Mouse (Mus musculus) forelimb bud, embryonic 11.5 days (tissue): ENCODE measurements around the gene Smim14.
"Not testable (repeated sequence)": the region's sequence is repeated elsewhere in the genome, so short reads cannot be mapped to it uniquely, and the experiment has no call there.

ENCODE experiments used
- DNase-seq: peaks from one replicate; pipeline ENCODE4 v3.0.0-alpha.2; 2012; ENCODE audit warnings: low read depth, low spot score

Smim14 gene

DNA sequence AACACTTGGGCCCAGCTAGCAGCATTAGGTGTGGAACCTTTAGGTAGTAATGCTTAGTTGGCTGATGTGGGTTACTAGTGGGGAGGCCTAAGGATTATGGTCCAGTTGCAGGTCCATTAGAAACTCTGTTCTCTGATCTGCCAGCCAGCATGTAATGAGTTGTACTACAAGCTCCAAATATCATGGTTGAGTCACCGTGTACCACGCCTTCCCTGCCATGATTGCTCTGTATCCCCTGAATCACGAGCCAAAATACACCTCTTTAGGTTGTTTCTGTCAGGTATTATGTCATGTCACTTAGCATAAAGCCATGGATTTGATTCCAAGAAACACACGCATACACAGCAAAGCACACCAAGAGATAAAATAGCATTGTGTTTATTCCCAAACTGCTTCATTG is 12.2 kb downstream of the Smim14 start:
- DNase-seq, result no peak

DNA sequence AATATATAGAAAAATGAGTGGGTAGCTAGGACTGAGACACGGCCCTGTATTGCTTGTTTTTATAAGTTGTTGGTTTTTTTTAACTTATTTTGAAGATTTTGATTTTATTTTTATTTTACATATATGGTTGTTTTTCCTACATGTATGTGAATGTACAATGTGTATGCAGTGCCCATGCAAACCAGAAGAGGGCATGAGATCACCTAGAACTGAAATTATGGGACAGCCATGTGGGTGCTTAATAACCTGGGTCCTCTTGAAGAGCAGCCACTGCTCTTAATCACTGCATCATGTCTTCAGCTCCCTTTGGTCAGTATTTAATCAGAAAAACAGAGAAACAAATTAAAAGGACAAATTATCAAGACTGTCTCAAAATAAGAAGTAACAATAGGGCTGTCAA is 15.2 kb downstream of the Smim14 start:
- no peak for DNase-seq

DNA sequence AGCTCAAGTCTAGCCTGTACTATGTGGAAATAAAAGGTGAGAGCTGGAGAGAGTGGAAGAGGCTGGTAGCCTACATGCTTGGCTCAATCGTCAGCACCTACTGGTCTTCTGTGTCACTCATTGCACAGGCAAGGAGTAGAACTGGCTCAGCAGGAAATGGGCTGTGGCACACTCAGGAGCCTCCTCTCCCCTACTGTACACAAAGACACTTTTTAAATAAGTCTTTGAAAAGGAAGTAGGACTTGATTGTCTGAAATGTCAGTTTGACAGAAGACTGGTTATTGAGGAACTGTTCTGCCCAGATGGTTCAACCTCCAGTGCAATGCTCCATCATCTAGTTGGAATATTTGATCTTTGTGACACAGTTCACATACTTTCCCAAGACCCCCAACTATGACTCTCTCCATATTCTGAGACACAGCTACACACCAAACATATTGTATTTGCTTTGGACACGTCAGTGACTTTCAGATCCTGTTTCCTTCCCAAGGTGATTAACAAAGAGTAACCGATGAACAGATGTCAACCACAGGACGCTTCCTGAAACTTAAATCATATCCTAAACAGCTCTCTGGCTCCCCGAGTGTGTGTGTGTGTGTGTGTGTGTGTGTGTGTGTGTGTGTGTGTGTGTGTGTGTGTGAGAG is 22.2 kb downstream of the Smim14 start:
- DNase-seq, result no peak

DNA sequence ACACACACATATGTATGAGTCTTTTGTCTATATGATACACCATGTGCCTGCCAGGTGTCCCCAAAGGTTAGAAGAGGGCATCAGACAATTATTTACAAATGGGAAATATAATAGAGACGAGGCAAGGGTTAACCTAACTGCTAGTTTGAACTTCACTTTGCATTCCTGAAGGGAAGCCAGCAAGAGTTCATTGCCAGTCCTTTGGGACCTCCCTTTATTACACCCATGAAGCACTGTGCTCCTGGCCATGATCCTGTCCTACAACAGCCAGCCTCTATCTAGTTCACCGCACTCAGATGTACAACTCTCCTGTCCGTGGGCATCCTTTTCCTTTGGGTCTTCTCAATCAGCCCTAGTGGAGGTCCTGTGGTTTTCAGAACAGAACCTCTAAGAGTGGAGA is 23.5 kb downstream of the Smim14 start:
- DNase-seq, result no peak

DNA sequence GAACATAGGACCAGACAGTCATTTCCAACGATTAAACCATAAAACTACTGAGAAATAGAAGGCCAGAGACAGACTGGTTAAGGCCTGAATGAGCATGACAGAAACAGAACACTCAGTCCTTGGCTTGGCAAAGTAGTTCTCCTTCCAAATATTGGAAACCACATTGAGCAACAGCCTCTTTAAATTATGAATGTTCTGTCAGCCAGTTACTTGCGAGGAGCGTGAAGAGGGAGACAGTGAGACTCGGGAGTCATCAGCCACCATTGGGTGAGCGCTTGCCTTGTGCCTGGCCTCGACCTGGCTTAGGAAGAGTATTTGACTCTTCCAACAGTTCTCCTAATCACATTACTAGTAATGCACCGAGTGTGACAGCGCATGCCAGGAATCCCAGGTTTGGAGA is 28.6 kb downstream of the Smim14 start:
- no peak for DNase-seq

DNA sequence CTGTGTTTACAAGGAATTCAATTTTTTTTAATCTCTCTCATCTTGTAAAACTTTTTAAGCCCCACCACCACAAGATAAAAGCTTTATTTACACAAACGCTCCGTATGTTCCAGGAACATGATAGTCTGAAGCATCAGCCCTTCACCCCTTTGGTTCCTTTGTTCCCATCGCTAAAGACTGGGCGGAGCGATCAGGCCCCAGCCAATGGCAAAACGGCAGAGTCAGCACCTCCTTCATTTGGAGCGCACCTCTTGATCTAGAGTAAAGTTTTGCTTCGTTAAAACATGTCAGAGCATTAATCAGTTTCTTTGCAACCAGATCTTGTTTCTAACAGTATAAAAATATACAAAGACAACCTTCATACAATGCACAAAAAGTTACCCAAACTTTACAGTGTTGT is 31.2 kb downstream of the Smim14 start:
- peak; percentile 34 for DNase-seq

DNA sequence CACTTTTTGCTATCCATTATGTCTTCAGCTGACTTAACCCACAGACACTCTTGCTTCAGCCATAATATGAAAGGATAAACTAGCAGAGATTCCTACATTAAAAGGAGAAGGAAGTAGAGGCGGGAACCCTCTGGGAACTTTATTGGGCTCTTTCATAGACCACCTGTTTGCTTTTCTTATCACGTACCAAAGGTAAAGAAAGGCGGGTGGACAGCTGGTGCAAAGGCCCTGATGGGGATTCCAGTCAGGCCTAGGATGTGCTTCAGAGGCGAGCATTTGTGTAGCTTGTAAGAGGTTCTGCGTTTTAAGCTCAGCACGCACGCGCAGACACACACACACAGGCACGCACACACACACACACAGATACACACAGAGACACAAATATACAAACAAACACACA is 35.6 kb downstream of the Smim14 start:
- no peak for DNase-seq

DNA sequence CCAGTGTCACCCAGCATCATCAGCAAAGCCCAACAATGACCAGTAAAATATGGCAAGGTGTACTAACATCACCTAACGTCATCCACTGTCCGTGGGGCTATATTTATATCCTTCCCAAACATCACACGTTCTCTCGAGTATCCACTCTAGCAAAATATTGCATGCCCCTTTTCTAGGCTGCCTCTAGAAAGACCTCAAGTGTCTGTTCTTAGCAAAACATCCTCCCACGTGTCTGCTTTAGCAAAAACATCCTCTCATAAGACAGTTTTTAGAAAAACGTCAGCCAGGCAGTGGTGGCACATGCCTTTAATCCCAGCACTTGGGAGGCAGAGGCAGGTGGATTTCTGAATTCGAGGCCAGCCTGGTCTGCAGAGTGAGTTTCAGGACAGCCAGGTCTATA is 36.8 kb downstream of the Smim14 start:
- DNase-seq, result no peak

DNA sequence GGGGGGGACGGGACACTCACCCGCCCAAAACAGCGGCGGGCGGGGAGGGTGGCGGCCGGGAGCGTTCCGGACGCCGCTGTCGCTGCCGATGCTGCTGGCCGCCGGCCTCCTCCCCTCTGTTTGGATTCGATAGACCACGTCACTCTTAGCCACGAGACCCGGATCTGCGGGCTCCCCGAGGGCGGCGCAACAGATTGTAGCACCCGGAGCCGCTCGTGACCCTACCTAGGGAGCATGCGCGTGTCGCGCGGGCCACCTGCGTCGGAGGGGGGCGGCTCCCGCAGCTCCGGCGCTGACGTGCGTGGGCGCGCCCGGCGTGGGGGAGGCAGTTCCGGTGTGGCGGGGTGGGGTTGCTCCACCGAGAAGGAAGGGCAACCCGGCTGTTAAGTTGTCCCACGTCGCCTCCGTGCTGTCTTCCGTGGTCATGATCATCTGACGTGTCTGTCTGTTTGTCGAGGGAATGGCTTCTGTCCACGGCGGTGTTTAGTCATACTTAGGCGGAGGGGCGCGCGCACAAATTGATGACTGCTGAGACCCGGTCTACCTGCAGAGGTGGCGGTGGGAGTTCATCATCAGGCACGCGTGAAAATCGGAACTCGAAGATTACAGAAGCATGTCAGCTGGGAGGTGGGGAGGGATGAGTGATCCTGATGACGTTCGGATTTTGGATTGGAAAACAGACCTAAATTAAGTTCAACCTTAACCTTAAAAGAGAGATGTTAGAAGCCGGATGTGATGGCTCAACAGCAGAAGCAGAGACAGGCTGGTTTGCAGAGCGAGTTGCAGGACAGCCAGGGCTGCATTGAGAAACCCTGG is 44.1 kb downstream of the Smim14 start, which contains the start of gene Gm43552:
Gene Gm43552, minus strand, starts transcription at position 118 of the 816 bp plus-strand sequence.
- DNase-seq, result peak; percentile 90

DNA sequence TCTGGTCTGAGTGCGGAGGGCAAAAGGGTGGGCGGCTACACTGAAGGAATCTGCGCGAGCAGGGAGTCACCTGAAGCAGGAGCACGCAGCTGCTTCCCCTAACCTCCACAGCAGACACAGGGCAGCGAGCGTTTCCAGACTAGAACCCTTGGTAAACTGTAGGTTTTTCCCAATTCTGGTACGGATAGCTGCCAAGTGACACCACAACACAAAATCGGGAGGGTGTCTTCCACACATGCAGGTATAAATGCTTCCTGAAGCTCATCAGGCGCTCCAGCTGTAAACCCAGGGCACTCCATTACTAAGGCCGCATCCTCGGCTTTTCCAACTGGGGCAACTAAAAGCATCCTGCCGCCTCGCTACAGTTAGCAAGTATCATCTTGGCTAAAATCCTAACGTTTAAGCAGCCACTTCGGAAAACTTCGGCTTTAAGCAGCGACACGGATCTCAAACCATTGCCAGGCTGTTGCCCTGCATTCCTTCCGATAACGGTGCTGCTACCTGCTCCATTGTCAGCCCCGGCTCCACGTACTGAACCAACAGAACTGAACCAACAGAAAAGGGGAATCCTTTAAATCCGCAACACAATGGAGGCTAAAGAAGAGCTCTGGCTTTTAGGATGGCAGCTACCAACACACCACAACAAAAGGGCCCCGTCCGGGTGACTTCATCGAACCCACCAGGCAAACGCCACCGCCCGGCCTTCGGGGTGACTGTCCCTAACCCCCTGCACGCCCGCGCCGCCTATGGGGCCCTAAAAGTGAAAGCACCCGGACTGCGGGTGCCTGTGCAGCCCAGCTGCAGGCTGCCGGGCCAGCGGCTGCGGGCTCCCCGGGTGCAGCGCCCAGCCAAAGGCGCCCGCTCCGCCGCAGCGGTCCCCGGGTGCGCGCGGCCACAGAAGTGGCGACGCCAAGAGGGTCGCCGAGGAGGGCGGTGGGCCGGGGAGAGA is 44.9 kb downstream of the Smim14 start:
- DNase-seq, result peak; percentile 53

DNA sequence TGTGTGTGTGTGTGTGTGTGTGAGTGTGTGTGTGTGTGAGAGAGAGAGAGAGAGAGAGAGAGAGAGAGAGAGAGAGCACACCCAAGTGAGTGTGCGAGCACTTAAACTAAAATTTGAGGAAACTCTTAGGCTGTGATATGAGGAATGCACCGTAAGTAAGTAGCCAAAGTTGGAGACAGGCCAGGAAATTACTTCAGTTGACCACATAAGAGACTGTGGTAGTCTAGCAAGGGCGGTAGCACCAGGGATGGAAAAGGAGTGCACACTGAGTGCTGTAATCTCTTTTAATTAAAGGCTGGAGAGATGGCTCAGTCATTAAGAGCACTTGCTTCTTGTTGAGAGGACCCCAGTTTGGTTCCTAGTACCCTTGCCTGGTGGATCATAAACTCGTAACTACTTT is 47.2 kb downstream of the Smim14 start:
- no peak for DNase-seq

DNA sequence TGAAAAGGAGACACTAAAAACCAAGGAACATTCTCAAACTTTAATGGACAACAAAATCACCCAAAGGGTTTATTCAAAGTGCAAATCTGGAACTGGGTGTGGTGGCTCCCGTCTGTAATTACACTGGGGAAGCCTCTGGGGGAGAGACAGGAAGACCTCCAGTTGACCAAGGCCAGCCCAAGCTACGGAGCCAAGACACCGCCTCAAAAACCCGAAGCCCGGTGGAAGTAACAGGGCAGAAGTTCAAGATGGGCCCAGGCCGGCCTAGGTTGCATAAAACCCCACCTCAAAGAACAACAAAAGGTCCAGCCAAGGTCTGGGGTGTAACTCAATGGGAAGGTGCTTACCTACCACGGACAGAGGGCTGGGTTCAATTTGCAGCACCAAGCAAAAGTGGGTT is 48.3 kb downstream of the Smim14 start:
- DNase-seq, result no peak

DNA sequence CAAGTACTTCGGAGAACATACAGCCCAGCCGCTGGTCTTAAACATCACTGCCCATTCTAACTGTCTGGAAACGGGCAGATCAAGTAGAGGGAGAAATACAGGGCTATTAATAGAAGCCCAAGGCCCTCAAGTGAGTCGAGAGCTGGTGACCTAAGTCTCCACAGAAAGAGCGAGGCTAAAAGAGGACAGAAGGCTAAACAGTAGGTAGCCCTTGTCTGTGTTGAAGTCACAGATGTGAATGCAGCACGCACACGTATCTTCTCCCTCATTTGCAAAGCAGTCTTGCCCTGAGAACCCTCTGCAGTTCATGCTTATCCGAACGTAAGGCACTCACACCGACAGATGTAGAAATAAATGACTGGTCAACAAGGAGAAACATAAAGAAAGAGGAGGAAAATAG is 49.6 kb downstream of the Smim14 start:
- DNase-seq, result no peak

DNA sequence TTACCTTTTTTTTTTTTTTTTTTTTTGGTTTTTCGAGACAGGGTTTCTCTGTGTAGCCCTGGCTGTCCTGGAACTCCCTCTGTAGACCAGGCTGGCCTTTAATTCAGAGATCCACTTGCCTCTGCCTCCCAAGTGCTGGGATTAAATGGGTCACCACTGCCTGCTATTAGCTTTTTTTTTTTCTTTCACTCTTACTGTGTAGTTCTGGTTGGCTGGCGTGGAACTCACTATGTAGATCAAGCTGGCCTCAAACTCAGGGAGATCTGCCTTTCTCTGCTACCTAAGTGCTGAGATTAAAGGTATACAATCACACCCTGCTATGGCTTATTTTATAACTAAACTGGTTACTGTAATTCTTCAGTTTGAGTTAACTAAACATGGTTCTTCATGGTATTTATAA is 50.5 kb downstream of the Smim14 start:
- no peak for DNase-seq

DNA sequence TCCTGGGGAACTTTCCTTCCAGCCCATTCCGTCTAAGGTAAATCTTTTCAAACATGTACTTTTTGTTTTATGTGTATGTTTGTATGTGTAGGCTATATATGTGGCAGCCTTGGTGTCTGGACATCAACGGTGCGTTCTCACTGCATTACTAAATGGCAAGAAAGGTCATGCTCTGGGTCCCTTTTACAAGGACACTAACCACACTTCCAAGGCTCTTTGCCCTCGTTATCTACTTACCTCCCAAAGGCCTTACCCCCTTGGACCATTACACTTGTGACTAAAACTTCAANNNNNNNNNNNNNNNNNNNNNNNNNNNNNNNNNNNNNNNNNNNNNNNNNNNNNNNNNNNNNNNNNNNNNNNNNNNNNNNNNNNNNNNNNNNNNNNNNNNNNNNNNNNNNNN is 54.0 kb downstream of the Smim14 start:
- DNase-seq, result no peak

DNA sequence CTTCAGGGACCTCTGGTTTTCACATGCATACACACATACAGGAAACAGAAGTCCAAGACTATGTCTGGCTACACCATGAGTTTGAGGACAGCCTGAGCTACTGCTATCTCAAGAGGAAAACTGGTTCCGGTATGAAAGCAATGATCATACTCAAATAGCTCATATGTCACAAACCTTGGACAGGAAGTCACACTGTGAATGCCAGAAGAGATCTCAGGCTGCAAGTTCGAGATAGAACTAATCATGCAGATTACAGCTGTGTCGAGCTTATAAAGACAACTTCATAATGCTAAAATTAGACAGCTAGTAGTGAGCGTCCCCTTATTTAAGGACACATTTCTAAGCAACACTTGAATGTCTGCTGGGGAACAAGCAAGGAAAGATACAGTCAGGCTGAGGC is 56.5 kb downstream of the Smim14 start:
- DNase-seq, result no peak

DNA sequence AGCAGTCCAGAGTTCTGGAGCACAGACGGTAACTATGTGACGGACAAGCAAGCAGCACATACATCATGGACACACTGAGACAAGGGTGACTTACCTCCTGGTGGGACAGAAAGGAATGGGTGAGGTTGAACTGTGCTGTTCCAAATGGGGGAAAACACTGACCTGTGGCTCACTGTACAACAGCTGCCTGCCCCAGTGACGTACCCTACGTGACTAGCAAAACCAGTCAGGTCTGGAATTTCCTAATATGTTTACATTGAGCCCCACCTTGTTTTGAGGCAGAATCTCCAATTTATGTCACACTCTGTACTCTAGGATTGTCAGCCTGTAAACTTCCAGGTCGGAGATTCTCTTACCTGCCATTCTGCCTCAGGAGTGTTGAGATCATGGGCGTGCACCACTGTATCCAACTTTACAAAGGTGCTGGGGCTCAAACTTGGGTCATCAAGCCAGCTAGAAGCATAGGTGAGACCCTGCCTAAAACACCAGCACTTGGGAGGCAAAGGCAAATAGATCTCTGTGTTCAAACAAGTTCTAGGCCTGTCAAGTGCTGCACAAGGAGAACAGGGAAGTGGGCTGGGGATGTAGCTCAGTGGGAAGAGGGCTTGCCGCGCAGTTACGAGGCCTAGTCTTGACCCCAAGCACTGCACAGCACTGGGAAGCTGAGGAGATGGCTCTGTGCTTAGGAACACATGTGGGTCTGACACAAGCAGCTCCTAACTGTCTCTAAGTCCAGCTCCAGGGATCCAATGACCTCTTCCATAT is 57.1 kb downstream of the Smim14 start:
- no peak for DNase-seq

DNA sequence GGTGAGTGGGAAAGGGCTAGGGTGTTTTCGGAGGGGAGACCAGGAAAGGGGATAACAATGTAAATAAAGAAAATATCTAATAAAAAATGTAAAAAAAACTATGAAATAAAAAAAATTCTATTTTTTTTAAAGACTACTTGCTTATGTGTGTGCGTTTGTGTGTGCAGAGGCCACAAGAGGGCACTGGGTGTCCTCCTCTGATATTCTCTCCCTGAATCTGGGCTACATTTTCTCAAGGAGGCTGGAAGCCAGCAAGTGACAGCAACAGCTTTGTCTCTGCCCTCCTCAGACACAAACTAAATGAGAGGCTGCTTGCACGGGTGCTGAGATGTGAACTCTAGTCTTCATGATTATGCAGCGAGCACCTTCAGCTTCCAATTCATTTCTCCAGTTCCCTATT is 58.8 kb downstream of the Smim14 start:
- no peak for DNase-seq

DNA sequence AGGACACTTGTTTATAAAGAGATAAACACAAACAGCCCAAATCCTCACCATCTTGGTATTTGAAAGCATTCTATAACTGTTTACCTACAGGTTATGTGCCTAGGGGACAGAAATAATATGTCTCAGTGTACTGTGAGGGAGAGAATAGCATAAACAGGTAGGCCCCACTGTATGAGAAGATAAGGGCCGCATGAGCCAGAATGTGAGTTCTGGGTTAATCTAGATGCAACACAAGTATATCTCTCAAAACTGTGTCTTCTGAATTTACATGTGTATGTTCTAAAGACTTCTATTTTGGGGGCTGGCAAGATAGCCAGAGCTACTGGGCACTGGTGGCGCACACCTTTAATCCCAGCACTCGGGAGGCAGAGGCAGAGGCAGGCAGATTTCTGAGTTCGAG is 60.2 kb downstream of the Smim14 start:
- DNase-seq, result not testable (repeated sequence)

DNA sequence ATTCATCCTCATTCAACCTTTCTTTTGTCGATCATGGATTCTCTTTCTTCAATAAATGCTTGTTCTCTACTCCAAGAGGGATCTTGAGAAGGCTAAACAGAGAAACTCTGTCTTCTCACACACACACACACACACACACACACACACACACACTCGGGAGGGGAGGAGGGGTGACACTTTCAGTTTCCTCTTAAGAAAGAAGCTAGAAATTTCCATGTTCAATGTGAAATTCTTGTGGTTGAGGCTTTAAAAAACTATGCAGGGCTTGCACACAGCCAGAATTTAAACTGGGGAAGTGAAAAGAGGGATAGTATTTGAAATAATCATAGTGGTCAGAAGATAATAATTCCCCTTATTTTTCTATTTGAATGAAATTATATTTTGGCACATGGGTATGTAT is 61.2 kb downstream of the Smim14 start:
- DNase-seq, result no peak

DNA sequence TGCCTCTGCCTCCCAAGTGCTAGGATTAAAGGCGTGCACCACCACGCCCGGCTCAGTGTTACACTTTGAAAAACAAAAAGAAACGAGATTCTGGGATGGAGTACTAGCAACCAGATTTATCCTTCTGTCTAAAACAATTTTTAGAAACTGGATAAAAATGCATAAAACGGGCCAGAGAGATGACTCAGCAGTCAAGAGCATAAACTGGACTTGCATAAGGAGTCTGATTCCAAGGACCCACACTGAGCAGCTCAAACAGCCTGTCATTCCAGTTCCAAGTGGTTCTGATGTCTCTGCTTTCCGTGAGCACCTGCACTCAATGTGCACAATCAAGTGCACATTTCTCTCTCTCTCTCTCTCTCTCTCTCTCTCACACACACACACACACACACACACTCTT is 67.2 kb downstream of the Smim14 start:
- no peak for DNase-seq
